Mouse (Mus musculus): Measurements from ENCODE around the gene Slc35g3.

The Slc35g3 gene

GRCm38 (mm10) chr11:69784793-69785272, 23.1 kb upstream of the Slc35g3 start:
- peak; percentile 38 for DNase-seq

- DNase-seq: no peak
Measured at GRCm38 (mm10) chr11:69781828-69782227, 20.1 kb upstream of the Slc35g3 start.

- no peak for DNase-seq
Measured at GRCm38 (mm10) chr11:69778985-69779384, 17.2 kb upstream of the Slc35g3 start.

GRCm38 (mm10) chr11:69778258-69778982, 16.7 kb upstream of the Slc35g3 start:
- DNase-seq: no peak

- DNase-seq: no peak
Measured at GRCm38 (mm10) chr11:69777504-69778257, 15.9 kb upstream of the Slc35g3 start.

DNA sequence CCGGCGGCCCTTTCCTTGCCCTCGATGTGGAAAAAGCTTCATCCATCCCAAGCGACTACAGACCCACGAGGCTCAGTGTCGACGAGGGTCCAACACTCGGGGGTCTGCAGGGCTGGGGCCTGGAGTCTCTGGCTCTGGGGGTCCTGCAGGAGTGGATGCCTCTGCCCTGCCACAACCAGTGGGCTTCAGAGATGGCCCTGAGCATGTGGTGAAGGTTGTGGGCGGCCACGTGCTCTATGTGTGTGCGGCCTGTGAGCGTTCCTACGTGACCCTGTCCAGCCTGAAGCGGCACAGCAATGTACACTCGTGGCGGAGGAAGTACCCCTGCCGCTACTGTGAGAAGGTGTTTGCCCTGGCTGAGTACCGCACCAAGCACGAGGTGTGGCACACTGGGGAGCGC, 14.7 kb upstream of the Slc35g3 start:
- no peak for DNase-seq

GRCm38 (mm10) chr11:69775716-69776115, 13.9 kb upstream of the Slc35g3 start:
- DNase-seq: no peak

DNA sequence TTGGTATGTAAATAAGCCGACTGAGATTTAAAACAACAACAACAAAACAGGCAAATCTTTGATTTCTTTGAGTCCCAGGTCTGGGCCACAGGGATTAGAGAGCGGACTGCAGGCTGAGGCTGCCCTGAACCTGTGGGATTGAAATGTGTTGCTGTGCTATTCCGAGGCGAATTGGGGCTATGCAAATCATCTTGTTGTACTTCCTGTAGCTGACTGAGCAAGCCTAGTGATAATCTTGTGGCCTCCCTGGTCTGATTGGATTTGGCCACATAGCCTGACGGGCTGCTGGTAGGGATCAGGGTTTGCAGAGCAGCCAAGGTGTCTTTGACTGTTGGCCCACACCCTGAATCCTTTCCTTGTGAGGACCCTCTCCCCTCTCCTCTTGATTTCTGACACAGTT, 13.2 kb upstream of the Slc35g3 start:
- no peak for DNase-seq

DNA sequence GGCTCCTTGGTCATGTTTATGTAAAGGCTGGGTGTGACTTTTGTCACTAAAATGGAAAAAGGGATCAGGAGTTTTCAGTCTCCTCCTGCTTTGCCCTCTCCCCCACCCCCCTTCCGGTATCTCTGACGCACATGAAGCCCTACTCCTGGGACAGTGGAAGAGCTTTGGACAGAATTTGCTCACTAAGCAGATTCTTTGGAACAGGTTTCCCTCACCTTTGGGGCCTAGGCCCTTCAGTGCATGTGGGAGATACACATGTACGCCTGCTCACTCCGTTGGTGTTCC, 5.8 kb upstream of the Slc35g3 start:
- DNase-seq: no peak

DNA sequence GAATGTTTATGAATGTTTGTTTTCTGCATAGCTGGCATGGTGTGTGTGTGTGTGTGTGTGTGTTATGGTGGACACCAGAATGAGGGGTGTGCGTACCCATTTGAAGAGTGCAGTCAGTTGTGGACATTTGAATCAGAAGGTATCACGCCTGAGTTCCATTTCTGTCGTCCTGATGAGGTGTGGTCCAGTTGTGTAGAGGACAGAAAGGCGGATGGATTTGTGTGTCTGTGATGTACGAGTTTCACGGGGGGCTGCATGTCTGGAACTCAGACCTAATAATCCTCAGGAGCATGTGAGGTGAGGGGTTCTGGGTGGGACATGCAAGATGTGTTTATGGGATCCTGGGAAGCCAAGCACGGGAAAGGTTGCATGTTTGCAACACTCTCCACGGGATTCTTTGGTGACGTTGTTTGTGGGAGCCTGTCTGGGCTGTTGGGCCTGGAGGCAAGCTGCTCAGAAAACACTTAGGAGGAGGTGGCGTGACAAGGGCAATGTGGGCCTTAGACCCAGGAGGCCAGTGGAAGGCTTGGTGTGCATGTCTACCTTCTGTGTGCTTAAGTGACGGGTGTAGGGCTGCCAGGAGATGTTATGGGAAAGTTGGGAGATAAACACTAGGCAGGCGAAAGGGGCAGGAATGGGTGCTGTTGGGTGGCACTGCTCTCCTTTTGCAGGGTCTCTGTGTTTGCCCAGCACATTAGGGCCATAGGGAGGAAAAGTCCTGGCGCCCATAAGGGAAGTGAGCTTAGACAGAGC, 5.3 kb upstream of the Slc35g3 start:
- DNase-seq: peak; percentile 24

DNA sequence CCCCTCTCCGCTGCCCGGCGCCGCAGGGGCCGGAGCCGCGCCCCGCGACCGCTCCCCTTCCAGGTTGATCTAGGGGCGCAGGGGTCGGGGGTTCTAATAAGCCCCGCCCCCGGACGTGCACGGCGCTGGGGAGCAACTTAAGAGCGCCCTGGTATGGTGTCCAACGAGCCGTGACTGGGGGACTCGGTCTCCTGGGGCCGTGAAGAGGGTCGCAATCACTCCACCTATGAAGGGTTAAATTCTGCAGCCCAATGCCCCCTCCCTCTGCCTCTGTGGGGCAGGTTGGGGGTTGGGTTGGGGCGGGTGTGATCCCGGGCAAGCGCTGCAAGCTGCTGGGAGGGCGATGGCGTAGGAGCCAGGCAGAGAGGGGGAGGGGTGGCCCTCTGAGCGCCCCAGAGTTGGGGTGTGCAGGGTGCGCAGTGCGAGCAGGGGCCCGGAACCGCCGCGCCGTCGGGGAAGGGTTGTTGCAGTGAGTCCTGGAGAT, 4.4 kb upstream of the Slc35g3 start:
- peak; percentile 64 for DNase-seq

DNA sequence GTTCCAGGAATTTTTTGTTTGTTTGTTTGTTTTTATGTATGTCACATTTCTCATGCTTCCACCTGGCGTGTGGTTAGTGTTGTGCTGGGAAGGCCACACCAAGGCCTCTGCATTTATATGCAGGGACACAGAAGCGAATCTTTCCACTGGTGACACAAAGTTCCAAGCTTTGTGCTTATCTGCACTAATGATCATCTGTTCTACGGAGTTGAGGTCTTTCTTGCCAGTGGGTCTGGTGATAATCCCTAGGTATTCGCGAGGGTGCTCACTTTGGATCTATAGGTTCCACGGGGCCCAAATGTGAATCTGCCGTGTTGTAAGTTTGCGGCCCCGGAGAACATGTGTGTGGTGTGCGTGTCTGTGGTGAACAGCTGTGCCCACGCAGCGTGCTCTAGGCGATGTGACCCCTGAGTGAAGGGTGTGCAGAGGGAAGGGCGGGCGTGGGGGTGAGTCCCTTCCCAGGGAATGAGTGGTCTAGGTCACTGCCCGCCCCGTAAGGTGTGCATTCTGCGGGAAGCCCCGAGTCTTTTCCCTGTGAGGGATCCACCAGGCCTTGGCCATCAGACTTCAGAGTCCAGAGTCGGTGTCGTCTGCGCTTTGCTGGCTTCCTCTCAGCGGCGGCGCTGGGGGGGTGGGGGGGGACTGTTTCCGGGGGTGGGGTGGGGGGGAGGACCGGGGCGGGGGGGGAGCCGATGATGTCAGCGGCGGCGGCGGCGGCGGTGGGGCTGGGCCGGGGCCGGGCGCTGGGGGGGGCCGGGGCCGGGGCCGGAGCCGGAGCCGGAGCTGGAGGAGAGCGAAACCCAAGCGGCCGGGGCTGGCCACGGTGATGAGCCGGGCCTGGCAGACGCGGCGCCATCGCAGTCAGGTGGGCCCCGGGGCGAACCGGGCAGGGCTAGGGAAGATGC, 3.7 kb upstream of the Slc35g3 start, which contains the start of gene Zbtb4:
Gene Zbtb4 (plus strand): TSS at position 692 of the 905 bp plus-strand sequence.
- peak; percentile 27 for DNase-seq

DNA sequence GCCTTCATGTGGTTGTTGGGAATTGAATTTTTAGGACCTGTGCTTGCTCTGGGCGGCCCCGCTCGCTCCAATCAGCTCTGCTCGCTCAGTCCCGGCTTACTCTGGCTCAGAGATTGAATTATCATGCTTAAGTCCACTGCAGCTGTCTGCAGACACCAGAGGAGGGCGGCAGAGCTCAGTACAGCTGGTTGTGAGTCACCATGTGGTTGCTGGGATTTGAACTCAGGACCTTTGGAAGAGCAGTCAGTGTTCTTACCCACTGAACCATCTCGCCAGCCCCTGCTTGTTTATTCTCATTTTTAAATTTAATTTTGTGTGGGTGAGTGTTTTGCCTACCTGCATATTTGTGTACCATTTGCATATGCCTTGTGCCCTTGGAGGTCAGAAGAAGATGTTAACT, 1.8 kb upstream of the Slc35g3 start:
- no peak for DNase-seq

DNA sequence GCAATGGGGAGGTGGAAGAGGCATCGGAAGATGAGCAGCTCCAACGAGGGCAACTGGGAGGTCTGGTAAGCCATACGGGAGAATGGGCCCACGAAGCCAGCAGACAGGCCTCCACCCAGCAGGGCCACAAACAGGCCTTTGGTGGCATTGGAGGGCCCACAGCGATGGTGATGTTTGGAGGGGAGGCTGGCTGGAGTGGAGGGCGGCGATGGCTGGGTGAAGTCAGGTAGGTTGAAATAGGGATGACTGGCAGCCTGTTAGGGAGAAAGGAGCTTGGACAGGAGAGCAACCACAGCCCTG, 917 bp downstream of the Slc35g3 start:
- no peak for DNase-seq

- DNase-seq: no peak
Measured at GRCm38 (mm10) chr11:69760160-69760900, 1.4 kb downstream of the Slc35g3 start.

DNA sequence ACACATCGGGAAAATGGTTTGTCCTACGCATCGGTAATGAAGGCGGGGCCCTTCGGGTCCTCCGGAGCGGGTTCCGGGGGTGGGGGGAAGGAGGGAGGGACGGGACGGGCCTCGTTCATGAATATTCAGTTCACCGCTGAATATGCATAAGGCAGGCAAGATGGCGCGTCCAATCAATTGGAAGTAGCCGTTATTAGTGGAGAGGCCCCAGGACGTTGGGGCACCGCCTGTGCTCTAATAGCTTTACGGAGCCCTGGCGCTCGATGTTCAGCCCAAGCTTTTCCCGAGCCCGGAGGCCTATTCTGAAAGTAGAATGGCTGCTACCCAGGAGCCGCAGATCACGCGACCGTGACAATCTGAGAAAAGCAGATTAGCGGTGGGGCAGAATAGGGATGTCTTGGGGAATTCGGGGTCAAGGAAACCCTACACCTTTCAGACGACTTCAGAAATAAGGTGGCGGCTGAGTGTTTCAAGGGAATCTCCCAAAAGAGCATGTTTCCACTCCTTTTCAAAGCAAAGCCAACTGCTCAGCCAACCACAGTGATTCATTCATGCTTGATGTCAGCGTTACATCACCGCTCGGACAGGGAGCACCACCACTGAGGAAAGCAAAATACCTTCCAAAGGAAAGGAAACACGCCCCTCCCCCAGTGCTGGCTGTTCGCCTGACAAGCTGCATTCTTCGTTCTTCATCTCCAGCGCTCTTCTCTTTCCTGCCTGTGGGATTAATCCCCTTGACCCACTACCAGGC, 2.6 kb downstream of the Slc35g3 start:
- DNase-seq: peak; percentile 93

- peak; percentile 96 for DNase-seq
Measured at GRCm38 (mm10) chr11:69758478-69758970, 3.2 kb downstream of the Slc35g3 start, which contains the start of gene Polr2a. Polr2a (minus strand) TSS chr11:69758637.

GRCm38 (mm10) chr11:69758090-69758456, 3.7 kb downstream of the Slc35g3 start:
- peak; percentile 95 for DNase-seq

DNA sequence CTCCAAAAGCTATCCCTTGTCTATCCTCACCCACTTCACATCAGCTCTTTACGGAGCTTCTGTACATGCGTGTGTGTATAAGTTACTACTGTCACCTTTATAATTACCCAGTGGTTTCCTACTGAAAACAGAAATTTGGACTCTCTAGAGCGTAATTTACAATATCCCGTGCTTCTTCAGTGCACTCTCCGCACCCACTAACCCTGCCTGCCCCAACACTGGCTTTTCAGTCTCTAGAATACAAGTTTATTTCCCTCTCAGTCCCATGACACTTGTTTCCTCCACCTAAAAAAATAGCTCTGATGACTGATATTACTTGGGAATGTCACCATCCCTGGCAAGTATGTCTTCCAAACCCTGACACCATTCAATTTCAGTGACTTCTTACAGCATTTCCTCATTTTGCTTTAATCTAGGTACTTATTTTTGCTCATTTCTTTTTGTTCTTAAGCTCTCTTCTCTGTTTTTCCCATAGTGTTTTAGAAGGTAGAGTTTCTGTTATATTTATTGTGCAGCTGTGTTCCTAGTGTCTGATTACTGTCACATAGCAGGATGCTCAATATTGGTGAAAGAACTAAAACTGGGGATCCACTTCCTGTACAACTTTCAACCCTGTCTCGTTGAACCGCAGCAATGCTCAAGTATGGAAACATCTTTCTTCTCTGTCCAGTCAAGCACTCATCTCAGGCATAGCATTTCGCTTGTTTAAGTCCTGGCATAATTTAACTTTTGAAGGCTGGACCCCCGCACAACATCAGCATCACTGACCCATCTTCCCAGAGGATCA, 4.3 kb downstream of the Slc35g3 start:
- no peak for DNase-seq

DNA sequence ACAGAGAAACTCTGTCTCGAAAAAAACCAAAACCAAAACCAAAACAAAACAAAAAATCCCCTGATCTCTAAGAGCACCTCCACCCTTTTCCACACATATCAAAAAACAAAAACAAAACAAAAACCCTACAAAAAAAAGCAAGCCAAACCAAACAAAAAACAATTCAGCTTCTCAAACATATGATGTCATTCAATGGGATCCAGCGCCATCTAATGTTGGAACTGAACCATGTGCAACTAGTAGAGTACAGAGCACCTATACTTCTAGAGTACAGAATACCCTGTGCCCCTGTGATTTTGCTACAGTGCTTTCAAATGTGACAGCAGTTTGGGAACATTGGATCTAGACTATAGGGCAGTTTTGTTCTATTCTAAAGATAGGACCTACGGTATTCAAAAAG, 7.1 kb downstream of the Slc35g3 start:
- no peak for DNase-seq

Measured in kidney, adult 11 months (tissue).